Mouse (Mus musculus): ENCODE results near the gene Snx9.

The Snx9 gene

GRCm38 (mm10) chr17:5885474-5885873 lies 44.3 kb downstream of the Snx9 start:
- DNase-seq (ENCODE audit: low spot score in 2 of 2): peak; percentile 44 to 45

GRCm38 (mm10) chr17:5886181-5886810 lies 45.2 kb downstream of the Snx9 start:
- no peak for DNase-seq (ENCODE audit: low spot score in 2 of 2)

GRCm38 (mm10) chr17:5886943-5887800 lies 46.0 kb downstream of the Snx9 start:
- DNase-seq (ENCODE audit: low spot score in 2 of 2): no peak

- DNase-seq (ENCODE audit: low spot score in 2 of 2): peak; percentile 57 to 90
Observed at GRCm38 (mm10) chr17:5890429-5890828, 49.3 kb downstream of the Snx9 start.

- DNase-seq (ENCODE audit: low spot score in 2 of 2): no peak
Observed at GRCm38 (mm10) chr17:5891933-5892683, 51.0 kb downstream of the Snx9 start.

GRCm38 (mm10) chr17:5893092-5893491 lies 52.0 kb downstream of the Snx9 start:
- DNase-seq (ENCODE audit: low spot score in 2 of 2): no peak

- no peak for DNase-seq (ENCODE audit: low spot score in 2 of 2)
Observed at GRCm38 (mm10) chr17:5893574-5894148, 52.5 kb downstream of the Snx9 start.

- DNase-seq (ENCODE audit: low spot score in 2 of 2): no peak
Observed at GRCm38 (mm10) chr17:5896066-5896465, 54.9 kb downstream of the Snx9 start.

- no peak for DNase-seq (ENCODE audit: low spot score in 2 of 2)
Observed at GRCm38 (mm10) chr17:5896607-5897006, 55.5 kb downstream of the Snx9 start.

GRCm38 (mm10) chr17:5897326-5898200 lies 56.4 kb downstream of the Snx9 start:
- no peak for DNase-seq (ENCODE audit: low spot score in 2 of 2)

GRCm38 (mm10) chr17:5899251-5899650 lies 58.1 kb downstream of the Snx9 start:
- no peak for DNase-seq (ENCODE audit: low spot score in 2 of 2)

- no peak for DNase-seq (ENCODE audit: low spot score in 2 of 2)
Observed at GRCm38 (mm10) chr17:5901381-5901780, 60.3 kb downstream of the Snx9 start.

- DNase-seq (ENCODE audit: low spot score in 2 of 2): no peak
Observed at GRCm38 (mm10) chr17:5903630-5904301, 62.6 kb downstream of the Snx9 start.

GRCm38 (mm10) chr17:5909681-5910080 lies 68.6 kb downstream of the Snx9 start:
- no peak for DNase-seq (ENCODE audit: low spot score in 2 of 2)

GRCm38 (mm10) chr17:5911591-5911990 lies 70.5 kb downstream of the Snx9 start:
- no peak for DNase-seq (ENCODE audit: low spot score in 2 of 2)

- no peak for DNase-seq (ENCODE audit: low spot score in 2 of 2)
Observed at GRCm38 (mm10) chr17:5912797-5913196, 71.7 kb downstream of the Snx9 start.

GRCm38 (mm10) chr17:5914217-5914616 lies 73.1 kb downstream of the Snx9 start:
- DNase-seq (ENCODE audit: low spot score in 2 of 2): no peak

GRCm38 (mm10) chr17:5921954-5922353 lies 80.8 kb downstream of the Snx9 start:
- DNase-seq (ENCODE audit: low spot score in 2 of 2): no peak

GRCm38 (mm10) chr17:5923281-5923680 lies 82.2 kb downstream of the Snx9 start:
- no peak for DNase-seq (ENCODE audit: low spot score in 2 of 2)

GRCm38 (mm10) chr17:5924238-5924637 lies 83.1 kb downstream of the Snx9 start:
- DNase-seq (ENCODE audit: low spot score in 2 of 2): no peak

- no peak for DNase-seq (ENCODE audit: low spot score in 2 of 2)
Observed at GRCm38 (mm10) chr17:5926710-5927109, 85.6 kb downstream of the Snx9 start.

Data from thymus, postnatal 10 days (tissue).